Mouse (Mus musculus) embryonic facial prominence, embryonic 11.5 days (tissue): Measurements from ENCODE around the gene Cdc27. TPM values are rescaled to one million over a fixed set of nuclear protein-coding genes. Genes with fewer than 3 reads are reported as not detected.
A peak's percentile ranks its signal among the peaks of the same experiment; 100 is the strongest.

Source experiments
- ATAC-seq: fragments of 200-750 bp; cut with Nextera tagmentation; replicated peaks from 2 replicates; pipeline ENCODE4 v1.8.0; 2017; ENCODE audit warnings: low read depth; ENCODE audit not compliant: insufficient number of reproducible peaks, low FRiP score, low TSS enrichment
- DNase-seq: peaks from one replicate; pipeline ENCODE4 v3.0.0-alpha.2; 2015; ENCODE audit warnings: low spot score
- H3K27ac ChIP-seq: fragments of 300-500 bp; sonication (generic); replicated peaks from 2 replicates; pipeline ENCODE4 v1.5.1; 2014; ENCODE audit warnings: mild to moderate bottlenecking, low read depth, low read length, control low read depth
- H3K27me3 ChIP-seq: fragments of 300-500 bp; sonication (generic); 2 replicates; pipeline ENCODE4 v1.6.1; 2014; ENCODE audit warnings: mild to moderate bottlenecking, low read length, moderate library complexity, mixed read lengths; ENCODE audit not compliant: control insufficient read depth, insufficient read depth
- H3K36me3 ChIP-seq: fragments of 300-500 bp; sonication (generic); replicated peaks from 2 replicates; pipeline ENCODE4 v1.6.1; 2014; ENCODE audit warnings: low read depth, mild to moderate bottlenecking, low read length, moderate library complexity, mixed read lengths; ENCODE audit not compliant: control insufficient read depth, insufficient read depth
- H3K4me1 ChIP-seq: fragments of 300-500 bp; sonication (generic); 2 replicates; pipeline ENCODE4 v1.6.1; 2014; ENCODE audit warnings: low read length, mixed read lengths; ENCODE audit not compliant: control insufficient read depth, insufficient read depth
- H3K4me2 ChIP-seq: fragments of 300-500 bp; sonication (generic); 2 replicates; pipeline ENCODE4 v1.6.1; 2014; ENCODE audit warnings: low read depth, mild to moderate bottlenecking, control low read depth, low read length, moderate library complexity
- H3K4me3 ChIP-seq: fragments of 300-500 bp; sonication (generic); 2 replicates; pipeline ENCODE4 v1.5.1; 2014; ENCODE audit warnings: low read depth, low read length, control low read depth
- H3K9ac ChIP-seq: fragments of 300-500 bp; sonication (generic); replicated peaks from 2 replicates; pipeline ENCODE4 v1.6.1; 2014; ENCODE audit warnings: mild to moderate bottlenecking, control low read depth, low read length
- H3K9me3 ChIP-seq: fragments of 300-500 bp; sonication (generic); replicated peaks from 2 replicates; pipeline ENCODE4 v1.6.1; 2016; ENCODE audit warnings: mild to moderate bottlenecking, low read length, inconsistent platforms, mixed read lengths; ENCODE audit not compliant: control insufficient read depth
- WGBS: fragments of 180-500 bp; shearing (Covaris S2); extraction: QIAGEN DNeasy Blood & Tissue Kit; methylation state at CpG from one replicate; pipeline ENCODE4 v1.1.7; 2014; 5-methylcytosine and 5-hydroxymethylcytosine counted together
- polyA plus RNA-seq: library from polyadenylated mRNA; unstranded; fragments of >200 nt; fragmentation: Nextera tagmentation; extraction: Ambion mirVana; gene quantifications from 2 replicates; pipeline ENCODE4 v1.2.1, GENCODE M21; 2014

The Cdc27 gene
- polyA plus RNA-seq, 1 experiment from 2014 or later, result 70.6 TPM

DNA sequence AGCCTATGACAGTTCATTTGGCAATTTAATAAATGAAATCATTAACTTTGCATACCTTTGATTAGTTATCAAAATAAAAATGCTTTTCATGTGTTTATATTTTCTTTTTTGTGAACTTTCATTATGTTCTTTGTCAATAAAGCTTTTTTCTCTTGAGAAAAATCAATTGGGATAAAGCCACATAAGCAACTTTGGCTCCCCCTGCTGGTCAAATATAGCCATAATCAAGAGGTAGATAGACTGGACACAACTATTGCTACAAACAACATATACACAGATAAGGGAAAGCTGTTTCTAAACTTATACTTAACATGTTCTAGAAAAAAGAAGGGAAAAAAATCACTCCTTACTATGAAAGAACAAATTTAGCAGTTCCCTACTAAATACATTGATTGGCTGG lies 88.9 kb downstream of the Cdc27 start:
- DNase-seq, result peak; percentile 86
- H3K27ac ChIP-seq, result no peak overlapping the region
- no peaks in the 10 kb centered on the region for H3K27me3 ChIP-seq
- no peaks in the 10 kb centered on the region for H3K4me1 ChIP-seq
- no peak overlapping the region for H3K9ac ChIP-seq
- no peaks in the 10 kb centered on the region for H3K36me3 ChIP-seq
- H3K9me3 ChIP-seq, result no peaks in the 10 kb centered on the region
- ATAC-seq, result no peak
- no peak overlapping the region for H3K4me2 ChIP-seq
- H3K4me3 ChIP-seq, result no peak overlapping the region

DNA sequence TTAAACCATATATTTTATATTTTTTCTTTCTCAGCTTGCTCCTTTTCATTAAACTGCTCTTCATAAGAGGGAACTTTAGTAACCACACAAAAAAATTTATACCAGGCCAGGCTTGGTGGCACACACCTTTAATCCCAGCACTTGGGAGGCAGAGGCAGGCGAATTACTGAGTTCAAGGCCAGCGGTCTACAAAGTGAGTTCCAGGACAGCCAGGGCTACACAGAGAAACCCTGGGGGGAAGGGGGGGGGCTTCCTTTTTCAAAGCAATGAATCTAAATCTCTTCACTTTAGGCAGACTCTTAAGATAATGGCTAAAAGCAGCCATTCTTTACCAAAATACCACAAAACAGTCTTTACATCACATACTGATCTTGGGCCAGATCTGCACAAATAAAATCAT lies 90.7 kb downstream of the Cdc27 start:
- no peaks in the 10 kb centered on the region for H3K9me3 ChIP-seq

DNA sequence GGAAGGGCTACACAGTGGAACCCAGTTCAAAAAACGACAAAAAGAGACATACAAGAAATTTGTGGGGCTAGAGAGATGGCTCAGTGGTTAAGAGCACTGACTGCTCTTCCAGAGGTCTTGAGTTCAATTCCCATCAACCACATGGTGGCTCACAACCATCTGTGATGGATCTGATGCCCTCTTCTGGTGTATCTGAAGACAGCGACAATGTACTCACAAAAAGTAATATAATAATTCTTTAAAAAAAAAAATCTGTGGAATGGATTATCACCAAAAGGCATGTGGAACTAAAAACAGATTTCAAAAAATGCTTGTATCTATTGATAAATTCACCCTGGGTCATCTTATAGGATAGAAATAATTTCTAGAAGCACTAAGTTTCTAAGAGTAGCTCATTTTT lies 91.9 kb downstream of the Cdc27 start:
- Histone ChIP-seq H3K36me3 (no peaks in the 10 kb centered on the region), H3K4me1 (no peaks in the 10 kb centered on the region), H3K27ac (no peak overlapping the region), H3K9me3 (no peaks in the 10 kb centered on the region), H3K9ac (no peak overlapping the region), H3K4me2 (no peak overlapping the region), H3K27me3 (no peaks in the 10 kb centered on the region), H3K4me3 (no peak overlapping the region)
- WGBS, result 75% methylated on average over 2 of the region's 2 CpGs
- DNase-seq (no peak), ATAC-seq (no peak)

More for the DNA sequence above, 90.7 kb downstream of the Cdc27 start:
- Histone ChIP-seq H3K4me2 (no peak overlapping the region), H3K27me3 (no peaks in the 10 kb centered on the region), H3K4me1 (no peaks in the 10 kb centered on the region), H3K9ac (no peak overlapping the region), H3K36me3 (no peaks in the 10 kb centered on the region), H3K27ac (no peak overlapping the region), H3K4me3 (no peak overlapping the region)
- ATAC-seq (no peak), DNase-seq (no peak)
- 90% methylated on average over 2 of the region's 2 CpGs for WGBS

Other genes starting within 250 kb of the Cdc27 start
- gene Kansl1, start 81.8 kb downstream of the Cdc27 start, polyA plus RNA-seq, result 33.2 and 33.3 TPM in 2 replicates
- gene Myl4, start within 50 bp of the Cdc27 start, polyA plus RNA-seq, result 4.2 and 16.4 TPM in 2 replicates
- 1.3 and 1.4 TPM in 2 replicates for gene Itgb3, start 57.4 kb upstream of the Cdc27 start, polyA plus RNA-seq
- gene Gm11639, start 135.1 kb upstream of the Cdc27 start, polyA plus RNA-seq, result not detected in 2 replicates